Mouse (Mus musculus) neural tube, embryonic 11.5 days (tissue): ENCODE measurements around the gene Atg9a. TPM values are rescaled to one million over a fixed set of nuclear protein-coding genes. Genes with fewer than 3 reads are reported as not detected.

ENCODE experiments used
- ATAC-seq: fragments of 200-750 bp; cut with Nextera tagmentation; 2 replicates; pipeline ENCODE4 v1.8.0; 2017; ENCODE audit warnings: moderate number of reproducible peaks, mild to moderate bottlenecking, moderate TSS enrichment, moderate library complexity; ENCODE audit not compliant: insufficient read depth, low FRiP score, low TSS enrichment
- DNase-seq: peaks from one replicate; pipeline ENCODE4 v3.0.0-alpha.2; 2015; ENCODE audit warnings: low spot score
- H3K27ac ChIP-seq: fragments of 300-500 bp; sonication (generic); 2 replicates; pipeline ENCODE4 v1.5.1; 2014; ENCODE audit warnings: low read depth, mild to moderate bottlenecking, low read length
- H3K27me3 ChIP-seq: fragments of 300-500 bp; sonication (generic); 2 replicates; pipeline ENCODE4 v1.6.1; 2014; ENCODE audit warnings: mild to moderate bottlenecking, low read length, mixed read lengths; ENCODE audit not compliant: control insufficient read depth, insufficient read depth
- H3K36me3 ChIP-seq: fragments of 300-500 bp; sonication (generic); 2 replicates; pipeline ENCODE4 v1.6.1; 2014; ENCODE audit warnings: mild to moderate bottlenecking, low read length, moderate library complexity, mixed read lengths; ENCODE audit not compliant: control insufficient read depth, insufficient read depth
- H3K4me1 ChIP-seq: fragments of 300-500 bp; sonication (generic); 2 replicates; pipeline ENCODE4 v1.6.1; 2014; ENCODE audit warnings: low read length, mixed read lengths; ENCODE audit not compliant: control insufficient read depth, insufficient read depth
- H3K4me2 ChIP-seq: fragments of 300-500 bp; sonication (generic); 2 replicates; pipeline ENCODE4 v1.6.1; 2014; ENCODE audit warnings: low read depth, mild to moderate bottlenecking, moderate library complexity
- H3K4me3 ChIP-seq: fragments of 300-500 bp; sonication (generic); 2 replicates; pipeline ENCODE4 v1.5.1; 2014; ENCODE audit warnings: low read depth, low read length
- H3K9ac ChIP-seq: fragments of 300-500 bp; sonication (generic); 2 replicates; pipeline ENCODE4 v1.6.1; 2014; ENCODE audit warnings: mild to moderate bottlenecking, low read length
- H3K9me3 ChIP-seq: fragments of 300-500 bp; sonication (generic); 2 replicates; pipeline ENCODE4 v1.6.1; 2016; ENCODE audit warnings: low read length; ENCODE audit not compliant: control insufficient read depth
- WGBS: fragments of 180-500 bp; shearing (Covaris S2); extraction: QIAGEN DNeasy Blood & Tissue Kit; methylation state at CpG from one replicate; pipeline ENCODE4 v1.1.7; 2014; 5-methylcytosine and 5-hydroxymethylcytosine counted together
- polyA plus RNA-seq: library from polyadenylated mRNA; unstranded; fragments of >200 nt; fragmentation: Nextera tagmentation; extraction: Ambion mirVana; gene quantifications from 2 replicates; pipeline ENCODE4 v1.2.1, GENCODE M21; 2014

The Atg9a gene
- polyA plus RNA-seq, 1 experiment from 2014 or later = 27.0 TPM

- no peak overlapping the region for H3K27ac ChIP-seq
- H3K9ac ChIP-seq = peak overlapping the region; percentile 93
- peaks cover 14% of the 10 kb centered on the region for H3K4me1 ChIP-seq
- H3K9me3 ChIP-seq = no peaks in the 10 kb centered on the region
- H3K4me3 ChIP-seq = peak overlapping the region; percentile 95
- ATAC-seq (no peak), DNase-seq (no peak)
- no peaks in the 10 kb centered on the region for H3K27me3 ChIP-seq
- H3K36me3 ChIP-seq = peaks cover 10% of the 10 kb centered on the region
- WGBS = 15% methylated on average over 17 of the region's 17 CpGs
- peak overlapping the region; percentile 92 for H3K4me2 ChIP-seq
Measured at GRCm38 (mm10) chr1:75211141-75211708, 19.2 kb upstream of the Atg9a start.

GRCm38 (mm10) chr1:75210136-75211087 is 18.4 kb upstream of the Atg9a start, which contains the start of the genes Glb1l and Stk16:
Gene Glb1l (minus strand): TSS chr1:75210813.
Gene Stk16 (plus strand): TSS chr1:75210838.
- no peak within 1 kb of the TSS for H3K27ac ChIP-seq
- peaks cover 10% of the 10 kb centered on the region for H3K36me3 ChIP-seq
- WGBS = 7% methylated on average over 42 of the region's 42 CpGs
- peak within 1 kb of the TSS; percentile 93 for H3K9ac ChIP-seq
- peaks cover 14% of the 10 kb centered on the region for H3K4me1 ChIP-seq
- peak; percentile 96 for ATAC-seq
- DNase-seq = peak; percentile 95
- H3K27me3 ChIP-seq = no peaks in the 10 kb centered on the region
- H3K9me3 ChIP-seq = no peaks in the 10 kb centered on the region
- H3K4me2 ChIP-seq = peak within 1 kb of the TSS; percentile 92
- H3K4me3 ChIP-seq = peak within 1 kb of the TSS; percentile 95

- Histone ChIP-seq H3K9ac (peak overlapping the region; percentile 5), H3K9me3 (no peaks in the 10 kb centered on the region), H3K4me1 (peaks cover 14% of the 10 kb centered on the region), H3K27ac (no peak overlapping the region), H3K4me3 (peak overlapping the region; percentile 26), H3K36me3 (peaks cover 6% of the 10 kb centered on the region), H3K4me2 (peak overlapping the region; percentile 92), H3K27me3 (no peaks in the 10 kb centered on the region)
- no peak for ATAC-seq
- 8% methylated on average over 34 of the region's 34 CpGs for WGBS
- DNase-seq = no peak
Measured at GRCm38 (mm10) chr1:75208967-75209678, 17.1 kb upstream of the Atg9a start.

GRCm38 (mm10) chr1:75201236-75201635 is 9.2 kb upstream of the Atg9a start:
- Histone ChIP-seq H3K27me3 (no peaks in the 10 kb centered on the region), H3K27ac (no peak overlapping the region), H3K4me3 (no peak overlapping the region), H3K4me2 (no peak overlapping the region), H3K36me3 (peaks cover 6% of the 10 kb centered on the region; the same call in 1 of the 2 replicates), H3K4me1 (no peaks in the 10 kb centered on the region), H3K9me3 (no peaks in the 10 kb centered on the region), H3K9ac (no peak overlapping the region)
- WGBS = 88% methylated on average over 1 of the region's 1 CpGs
- ATAC-seq (no peak), DNase-seq (no peak)

GRCm38 (mm10) chr1:75192452-75192851 is 456 bp upstream of the Atg9a start:
- H3K9me3 ChIP-seq = no peaks in the 10 kb centered on the region
- ATAC-seq = no peak
- peak overlapping the region; percentile 78 for H3K27ac ChIP-seq
- 2% methylated on average over 19 of the region's 19 CpGs for WGBS
- peak overlapping the region; percentile 96 for H3K4me2 ChIP-seq
- peak overlapping the region; percentile 73 for H3K4me3 ChIP-seq
- DNase-seq = no peak
- H3K4me1 ChIP-seq = peaks cover 12% of the 10 kb centered on the region; the same call in 1 of the 2 replicates
- H3K27me3 ChIP-seq = no peaks in the 10 kb centered on the region
- H3K9ac ChIP-seq = peak overlapping the region; percentile 85
- no peaks in the 10 kb centered on the region; the same call in none of the 2 replicates for H3K36me3 ChIP-seq

GRCm38 (mm10) chr1:75191258-75191621 is 756 bp downstream of the Atg9a start:
- peak overlapping the region; percentile 91 for H3K4me2 ChIP-seq
- H3K27me3 ChIP-seq = no peaks in the 10 kb centered on the region
- no peaks in the 10 kb centered on the region for H3K9me3 ChIP-seq
- WGBS = 35% methylated on average over 5 of the region's 5 CpGs
- H3K36me3 ChIP-seq = peaks cover 2% of the 10 kb centered on the region; the same call in 1 of the 2 replicates
- peaks cover 12% of the 10 kb centered on the region; the same call in 1 of the 2 replicates for H3K4me1 ChIP-seq
- H3K9ac ChIP-seq = peak overlapping the region; percentile 78
- H3K27ac ChIP-seq = peak overlapping the region; percentile 49
- no peak for DNase-seq
- no peak for ATAC-seq
- H3K4me3 ChIP-seq = peak overlapping the region; percentile 73

GRCm38 (mm10) chr1:75190577-75190976 is 1.4 kb downstream of the Atg9a start:
- Histone ChIP-seq H3K9ac (no peak overlapping the region), H3K4me1 (peaks cover 12% of the 10 kb centered on the region; the same call in 1 of the 2 replicates), H3K36me3 (peaks cover 2% of the 10 kb centered on the region; the same call in 1 of the 2 replicates), H3K4me3 (no peak overlapping the region), H3K4me2 (peak overlapping the region; percentile 91), H3K9me3 (no peaks in the 10 kb centered on the region), H3K27ac (no peak overlapping the region), H3K27me3 (no peaks in the 10 kb centered on the region)
- no peak for DNase-seq
- no peak for ATAC-seq
- WGBS = 82% methylated on average over 2 of the region's 2 CpGs

GRCm38 (mm10) chr1:75187914-75188483 is 4.0 kb downstream of the Atg9a start:
- Histone ChIP-seq H3K9ac (no peak overlapping the region), H3K4me3 (no peak overlapping the region), H3K27me3 (no peaks in the 10 kb centered on the region), H3K4me1 (peaks cover 9% of the 10 kb centered on the region; the same call in 1 of the 2 replicates), H3K27ac (no peak overlapping the region), H3K4me2 (no peak overlapping the region), H3K36me3 (peaks cover 6% of the 10 kb centered on the region), H3K9me3 (no peaks in the 10 kb centered on the region)
- WGBS = 87% methylated on average over 2 of the region's 2 CpGs
- ATAC-seq (no peak), DNase-seq (no peak)
